Mouse (Mus musculus) midbrain, embryonic 15.5 days (tissue): ENCODE results near the gene Gm49368. TPM values are rescaled to one million over a fixed set of nuclear protein-coding genes. Genes with fewer than 3 reads are reported as not detected.
"Not testable (repeated sequence)": the region's sequence is repeated elsewhere in the genome, so short reads cannot be mapped to it uniquely, and the experiment has no call there.

ENCODE experiments used
- ATAC-seq: fragments of 200-750 bp; cut with Nextera tagmentation; replicated peaks from 2 replicates; pipeline ENCODE4 v1.8.0; 2017; ENCODE audit warnings: moderate TSS enrichment
- H3K27ac ChIP-seq: fragments of 300-500 bp; sonication (generic); 2 replicates; pipeline ENCODE4 v1.5.1; 2015; ENCODE audit warnings: mild to moderate bottlenecking, inconsistent platforms
- H3K27me3 ChIP-seq: fragments of 300-500 bp; sonication (generic); replicated peaks from 2 replicates; pipeline ENCODE4 v1.6.1; 2015; ENCODE audit warnings: inconsistent platforms
- H3K36me3 ChIP-seq: fragments of 300-500 bp; sonication (generic); replicated peaks from 2 replicates; pipeline ENCODE4 v1.6.1; 2015; ENCODE audit warnings: inconsistent platforms
- H3K4me1 ChIP-seq: fragments of 300-500 bp; sonication (generic); 2 replicates; pipeline ENCODE4 v1.6.1; 2015; ENCODE audit warnings: inconsistent platforms
- H3K4me2 ChIP-seq: fragments of 300-500 bp; sonication (generic); 2 replicates; pipeline ENCODE4 v1.6.1; 2015; ENCODE audit warnings: inconsistent platforms, mild to moderate bottlenecking, moderate library complexity
- H3K4me3 ChIP-seq: fragments of 300-500 bp; sonication (generic); 2 replicates; pipeline ENCODE4 v1.5.1; 2015; ENCODE audit warnings: mild to moderate bottlenecking, inconsistent platforms
- H3K9ac ChIP-seq: fragments of 300-500 bp; sonication (generic); 2 replicates; pipeline ENCODE4 v1.6.1; 2015; ENCODE audit warnings: mild to moderate bottlenecking, inconsistent platforms
- H3K9me3 ChIP-seq: fragments of 300-500 bp; sonication (generic); 2 replicates; pipeline ENCODE4 v1.6.1; 2016; ENCODE audit warnings: inconsistent platforms
- WGBS: fragments of 180-500 bp; shearing (Covaris S2); methylation state at CpG from one replicate; pipeline ENCODE4 v1.1.7; 2015; ENCODE audit warnings: mixed read lengths; 5-methylcytosine and 5-hydroxymethylcytosine counted together
- polyA plus RNA-seq: library from polyadenylated mRNA; unstranded; fragments of >200 nt; fragmentation: Nextera tagmentation; extraction: Ambion mirVana; gene quantifications from 2 replicates; pipeline ENCODE4 v1.2.1, GENCODE M21; 2015

Gene Gm49368
- polyA plus RNA-seq, result not detected in 2 replicates

GRCm38 (mm10) chr7:128062456-128062855 lies at the start of gene Gm49368, which contains the start of gene Itgam:
Gene Gm49368, plus strand, starts transcription at chr7:128062683.
Gene Itgam, plus strand, starts transcription at chr7:128062640.
- Histone ChIP-seq H3K4me1 (no peaks in the 10 kb centered on the region), H3K9ac (no peak within 1 kb of the TSS), H3K27ac (no peak within 1 kb of the TSS), H3K27me3 (no peaks in the 10 kb centered on the region), H3K9me3 (no peaks in the 10 kb centered on the region), H3K4me3 (no peak within 1 kb of the TSS), H3K4me2 (no peak within 1 kb of the TSS), H3K36me3 (no peaks in the 10 kb centered on the region)
- no peak for ATAC-seq
- WGBS, result 91% methylated on average over 7 of the region's 7 CpGs

- Histone ChIP-seq H3K27me3 (no peaks in the 10 kb centered on the region), H3K4me3 (no peak overlapping the region), H3K4me2 (no peak overlapping the region), H3K9me3 (no peaks in the 10 kb centered on the region), H3K27ac (no peak overlapping the region), H3K9ac (no peak overlapping the region), H3K4me1 (no peaks in the 10 kb centered on the region), H3K36me3 (no peaks in the 10 kb centered on the region)
- ATAC-seq, result no peak
- WGBS, result 94% methylated on average over 13 of the region's 13 CpGs
Measured at GRCm38 (mm10) chr7:128013116-128013515, 49.4 kb upstream of the Gm49368 start.

GRCm38 (mm10) chr7:128016134-128016533 lies 46.3 kb upstream of the Gm49368 start:
- not testable (repeated sequence) for H3K9ac ChIP-seq, H3K9me3 ChIP-seq, H3K4me2 ChIP-seq, H3K36me3 ChIP-seq, H3K27me3 ChIP-seq, H3K4me1 ChIP-seq, ATAC-seq, H3K4me3 ChIP-seq, H3K27ac ChIP-seq
- 86% methylated on average over 5 of the region's 5 CpGs for WGBS

- Histone ChIP-seq H3K27ac (no peak overlapping the region), H3K9ac (no peak overlapping the region), H3K4me1 (no peaks in the 10 kb centered on the region), H3K9me3 (no peaks in the 10 kb centered on the region), H3K4me3 (no peak overlapping the region), H3K4me2 (no peak overlapping the region), H3K36me3 (no peaks in the 10 kb centered on the region), H3K27me3 (no peaks in the 10 kb centered on the region)
- WGBS, result 90% methylated on average over 6 of the region's 6 CpGs
- no peak for ATAC-seq
Measured at GRCm38 (mm10) chr7:128016650-128017049, 45.8 kb upstream of the Gm49368 start.

GRCm38 (mm10) chr7:128018275-128018674 lies 44.2 kb upstream of the Gm49368 start:
- Histone ChIP-seq H3K9ac (no peak overlapping the region), H3K4me2 (no peak overlapping the region), H3K27ac (no peak overlapping the region), H3K4me3 (no peak overlapping the region), H3K36me3 (no peaks in the 10 kb centered on the region), H3K9me3 (no peaks in the 10 kb centered on the region), H3K4me1 (no peaks in the 10 kb centered on the region), H3K27me3 (no peaks in the 10 kb centered on the region)
- no peak for ATAC-seq
- 89% methylated on average over 3 of the region's 3 CpGs for WGBS

GRCm38 (mm10) chr7:128019187-128019586 lies 43.3 kb upstream of the Gm49368 start:
- WGBS, result 82% methylated on average over 2 of the region's 2 CpGs
- Histone ChIP-seq H3K4me1 (no peaks in the 10 kb centered on the region), H3K27ac (no peak overlapping the region), H3K4me3 (no peak overlapping the region), H3K9me3 (no peaks in the 10 kb centered on the region), H3K36me3 (no peaks in the 10 kb centered on the region), H3K27me3 (no peaks in the 10 kb centered on the region), H3K9ac (no peak overlapping the region), H3K4me2 (no peak overlapping the region)
- ATAC-seq, result no peak

- Histone ChIP-seq H3K27me3 (no peaks in the 10 kb centered on the region), H3K4me2 (no peak overlapping the region), H3K4me3 (no peak overlapping the region), H3K9me3 (no peaks in the 10 kb centered on the region), H3K27ac (no peak overlapping the region), H3K36me3 (no peaks in the 10 kb centered on the region), H3K4me1 (no peaks in the 10 kb centered on the region), H3K9ac (no peak overlapping the region)
- 63% methylated on average over 8 of the region's 8 CpGs for WGBS
- no peak for ATAC-seq
Measured at GRCm38 (mm10) chr7:128022974-128023373, 39.5 kb upstream of the Gm49368 start.

- Histone ChIP-seq H3K36me3 (no peaks in the 10 kb centered on the region), H3K9me3 (no peaks in the 10 kb centered on the region), H3K27me3 (no peaks in the 10 kb centered on the region), H3K9ac (no peak overlapping the region), H3K27ac (no peak overlapping the region), H3K4me2 (no peak overlapping the region), H3K4me3 (no peak overlapping the region), H3K4me1 (no peaks in the 10 kb centered on the region)
- 94% methylated on average over 4 of the region's 4 CpGs for WGBS
- no peak for ATAC-seq
Measured at GRCm38 (mm10) chr7:128023565-128023964, 38.9 kb upstream of the Gm49368 start.

- 91% methylated on average over 9 of the region's 9 CpGs for WGBS
- H3K36me3 ChIP-seq, result no peaks in the 10 kb centered on the region
- no peak for ATAC-seq
- H3K27me3 ChIP-seq, result no peaks in the 10 kb centered on the region
- H3K4me1 ChIP-seq, result no peaks in the 10 kb centered on the region
- no peak overlapping the region for H3K9ac ChIP-seq
- no peak overlapping the region for H3K4me3 ChIP-seq
- H3K4me2 ChIP-seq, result no peak overlapping the region
- H3K9me3 ChIP-seq, result no peaks in the 10 kb centered on the region
- no peak overlapping the region for H3K27ac ChIP-seq
Measured at GRCm38 (mm10) chr7:128024364-128024763, 38.1 kb upstream of the Gm49368 start.

- no peak overlapping the region for H3K9ac ChIP-seq
- WGBS, result 87% methylated on average over 4 of the region's 4 CpGs
- H3K4me2 ChIP-seq, result no peak overlapping the region
Measured at GRCm38 (mm10) chr7:128024932-128025331, 37.6 kb upstream of the Gm49368 start.

GRCm38 (mm10) chr7:128025381-128025780 lies 37.1 kb upstream of the Gm49368 start:
- Histone ChIP-seq H3K4me3 (no peak overlapping the region), H3K27ac (no peak overlapping the region), H3K27me3 (no peaks in the 10 kb centered on the region), H3K4me1 (no peaks in the 10 kb centered on the region), H3K9me3 (no peaks in the 10 kb centered on the region), H3K9ac (no peak overlapping the region), H3K4me2 (no peak overlapping the region), H3K36me3 (no peaks in the 10 kb centered on the region)
- ATAC-seq, result no peak
- 89% methylated on average over 4 of the region's 4 CpGs for WGBS

More at GRCm38 (mm10) chr7:128024932-128025331, 37.6 kb upstream of the Gm49368 start:
- H3K36me3 ChIP-seq, result no peaks in the 10 kb centered on the region
- H3K27me3 ChIP-seq, result no peaks in the 10 kb centered on the region
- no peak overlapping the region for H3K27ac ChIP-seq
- no peaks in the 10 kb centered on the region for H3K9me3 ChIP-seq
- no peak for ATAC-seq
- no peaks in the 10 kb centered on the region for H3K4me1 ChIP-seq
- H3K4me3 ChIP-seq, result no peak overlapping the region

- no peak overlapping the region for H3K9ac ChIP-seq
- no peaks in the 10 kb centered on the region for H3K4me1 ChIP-seq
- H3K27me3 ChIP-seq, result no peaks in the 10 kb centered on the region
- no peak overlapping the region for H3K4me3 ChIP-seq
- 36% methylated on average over 9 of the region's 9 CpGs for WGBS
- no peak overlapping the region for H3K27ac ChIP-seq
- H3K4me2 ChIP-seq, result no peak overlapping the region
- H3K9me3 ChIP-seq, result no peaks in the 10 kb centered on the region
- no peak; the same call in 1 of the 2 replicates for ATAC-seq
- H3K36me3 ChIP-seq, result no peaks in the 10 kb centered on the region
Measured at GRCm38 (mm10) chr7:128031403-128031976, 31.0 kb upstream of the Gm49368 start.

- Histone ChIP-seq H3K9me3 (no peaks in the 10 kb centered on the region), H3K4me2 (no peak overlapping the region), H3K36me3 (no peaks in the 10 kb centered on the region), H3K27me3 (no peaks in the 10 kb centered on the region), H3K27ac (no peak overlapping the region), H3K9ac (no peak overlapping the region), H3K4me3 (no peak overlapping the region), H3K4me1 (no peaks in the 10 kb centered on the region)
- 92% methylated on average over 5 of the region's 5 CpGs for WGBS
- ATAC-seq, result no peak
Measured at GRCm38 (mm10) chr7:128032290-128032988, 30.0 kb upstream of the Gm49368 start.
